8 mouse cellular contexts compared by ENCODE assay signal in genomic region chr1:52844354-52844753, GRCm38 (mm10). TPM values are rescaled to one million over a fixed set of nuclear protein-coding genes. Genes with fewer than 3 reads are reported as not detected.
DNase-seq lines count a peak whose midpoint lies in the region; ATAC-seq and TF ChIP-seq lines count a peak whose summit lies in the region.

No protein-coding gene starts in this region.

- no peak; the same call in 1 of the 2 replicates for ATAC-seq in heart, embryonic 12.5 days (ENCODE audit: insufficient number of reproducible peaks, low FRiP score)
- peak; percentile 58; the same call in 1 of the 2 replicates for ATAC-seq in hindbrain, embryonic 12.5 days (ENCODE audit: low FRiP score)
- peak; percentile 51 for ATAC-seq in midbrain, embryonic 11.5 days (ENCODE audit: low FRiP score)
- no peak for ATAC-seq in cerebellum, adult (ENCODE audit: insufficient number of reproducible peaks, low FRiP score, low TSS enrichment)

- WGBS in heart, embryonic 12.5 days, result 16% methylated on average over 3 of the region's 3 CpGs
- WGBS in hindbrain, embryonic 12.5 days, result 18% methylated on average over 3 of the region's 3 CpGs
- WGBS in midbrain, embryonic 11.5 days, result 21% methylated on average over 3 of the region's 3 CpGs

- peak overlapping the region; percentile 52 for H3K27ac ChIP-seq in heart, embryonic 12.5 days (ENCODE audit: poor library complexity, severe bottlenecking)
- H3K27ac ChIP-seq in bone marrow macrophage, adult 2 months (ENCODE audit: insufficient read depth, low read depth, low read length), result peak overlapping the region; percentile 54
- H3K27ac ChIP-seq in hindbrain, embryonic 12.5 days, result no peak overlapping the region
- no peak overlapping the region for H3K27ac ChIP-seq in midbrain, embryonic 11.5 days (ENCODE audit: low read depth, low read length)

- H3K27me3 ChIP-seq in heart, embryonic 12.5 days (replicated peaks), result no peaks in the 10 kb centered on the region
- no peaks in the 10 kb centered on the region for H3K27me3 ChIP-seq in hindbrain, embryonic 12.5 days
- no peaks in the 10 kb centered on the region for H3K27me3 ChIP-seq in midbrain, embryonic 11.5 days (ENCODE audit: control insufficient read depth, insufficient read depth, low read length)

- no peak for TF ChIP-seq CTCF in bone marrow macrophage, adult 2 months (IDR thresholded peaks at IDR 0.05; ENCODE audit: low read depth, low read length)

- H3K4me2 ChIP-seq in heart, embryonic 12.5 days, result peak overlapping the region; percentile 78
- peak overlapping the region; percentile 62 for H3K4me2 ChIP-seq in hindbrain, embryonic 12.5 days (replicated peaks)
- peak overlapping the region; percentile 62 for H3K4me2 ChIP-seq in midbrain, embryonic 11.5 days

- no peaks in the 10 kb centered on the region for H3K36me3 ChIP-seq in heart, embryonic 12.5 days
- no peaks in the 10 kb centered on the region for H3K36me3 ChIP-seq in hindbrain, embryonic 12.5 days
- H3K36me3 ChIP-seq in midbrain, embryonic 11.5 days (ENCODE audit: control insufficient read depth, insufficient read depth, low read length), result no peaks in the 10 kb centered on the region

- TF ChIP-seq POLR2A in bone marrow macrophage, adult 2 months (IDR thresholded peaks at IDR 0.05; ENCODE audit: borderline replicate concordance, low read depth, low read length), result no peak

- peak overlapping the region; percentile 68 for H3K4me3 ChIP-seq in heart, embryonic 12.5 days
- H3K4me3 ChIP-seq in bone marrow macrophage, adult 2 months (ENCODE audit: insufficient read depth, low read length), result peak overlapping the region; percentile 41
- H3K4me3 ChIP-seq in hindbrain, embryonic 12.5 days, result peak overlapping the region; percentile 53
- peak overlapping the region; percentile 54 for H3K4me3 ChIP-seq in midbrain, embryonic 11.5 days (ENCODE audit: low read depth, low read length)

- no peaks in the 10 kb centered on the region for H3K9me3 ChIP-seq in heart, embryonic 12.5 days (replicated peaks)
- no peaks in the 10 kb centered on the region for H3K9me3 ChIP-seq in hindbrain, embryonic 12.5 days (replicated peaks)
- H3K9me3 ChIP-seq in midbrain, embryonic 11.5 days (ENCODE audit: control insufficient read depth, low read length), result no peaks in the 10 kb centered on the region

- no peak overlapping the region for H3K9ac ChIP-seq in heart, embryonic 12.5 days
- peak overlapping the region; percentile 65; the same call in 1 of the 2 replicates for H3K9ac ChIP-seq in hindbrain, embryonic 12.5 days
- H3K9ac ChIP-seq in midbrain, embryonic 11.5 days (ENCODE audit: low read length), result no peak overlapping the region

- H3K4me1 ChIP-seq in heart, embryonic 12.5 days (replicated peaks), result peaks cover 19% of the 10 kb centered on the region
- H3K4me1 ChIP-seq in bone marrow macrophage, adult 2 months (ENCODE audit: control insufficient read depth, insufficient read depth, low read length), result peaks cover 26% of the 10 kb centered on the region
- peaks cover 13% of the 10 kb centered on the region for H3K4me1 ChIP-seq in hindbrain, embryonic 12.5 days
- H3K4me1 ChIP-seq in midbrain, embryonic 11.5 days (ENCODE audit: control insufficient read depth, insufficient read depth, low read length), result no peaks in the 10 kb centered on the region

- DNase-seq in heart, postnatal 4 days, result no peak
- DNase-seq in midbrain, embryonic 11.5 days (ENCODE audit: low spot score, missing footprints), result peak; percentile 85
- no peak for DNase-seq in adrenal gland, adult (ENCODE audit: inconsistent age in 2 of 2, low spot score in 1 of 2)
- no peak for DNase-seq in cerebellum, adult 11 months

RNA-seq across cellular contexts. Expression of gene Hibch, which starts 0.4 kb away (rescaled TPM):
- polyA plus RNA-seq in heart, embryonic 12.5 days (2016; fragmentation: Nextera tagmentation; extraction: Ambion mirVana), result 28.2 and 31.9 TPM in 2 replicates
- 10 to 100 TPM; 45.3 to 47.2 TPM for total RNA-seq in heart, postnatal 4 days (2021)
- polyA plus RNA-seq in bone marrow macrophage, adult 2 months (2012; ENCODE audit: insufficient read depth, insufficient read length, missing spikeins), result 14.3 and 16.0 TPM in 2 replicates
- polyA plus RNA-seq in hindbrain, embryonic 12.5 days (2016; fragmentation: Nextera tagmentation; extraction: Ambion mirVana), result 32.0 and 32.6 TPM in 2 replicates
- polyA plus RNA-seq in midbrain, embryonic 11.5 days (2014; fragmentation: Nextera tagmentation; extraction: Ambion mirVana), result 29.2 and 34.3 TPM in 2 replicates

RNA-seq across cellular contexts. Expression of gene Inpp1, which starts 26.9 kb away (rescaled TPM):
- 17.1 and 17.7 TPM in 2 replicates for polyA plus RNA-seq in heart, embryonic 12.5 days (2016; fragmentation: Nextera tagmentation; extraction: Ambion mirVana)
- 10 to 100 TPM; 20.5 to 22.3 TPM for total RNA-seq in heart, postnatal 4 days (2021)
- 11.6 and 12.0 TPM in 2 replicates for polyA plus RNA-seq in bone marrow macrophage, adult 2 months (2012; ENCODE audit: insufficient read depth, insufficient read length, missing spikeins)
- polyA plus RNA-seq in hindbrain, embryonic 12.5 days (2016; fragmentation: Nextera tagmentation; extraction: Ambion mirVana), result 15.7 and 21.0 TPM in 2 replicates
- 9.8 and 11.6 TPM in 2 replicates for polyA plus RNA-seq in midbrain, embryonic 11.5 days (2014; fragmentation: Nextera tagmentation; extraction: Ambion mirVana)

Comparison
In these comparisons a context has a peak if more than half of its experiments do, and no peak if none do; other contexts are left out.
1. ATAC-seq: peak in hindbrain, embryonic 12.5 days (single experiment) and midbrain, embryonic 11.5 days (single experiment); none in heart, embryonic 12.5 days (single experiment) and cerebellum, adult (single experiment).
2. H3K27ac ChIP-seq: peak in heart, embryonic 12.5 days (single experiment) and bone marrow macrophage, adult 2 months (single experiment); none in hindbrain, embryonic 12.5 days (single experiment) and midbrain, embryonic 11.5 days (single experiment).
3. Peak in every context shown above with its lines, with median percentiles within 50 percentile points of each other: H3K4me2 ChIP-seq and H3K4me3 ChIP-seq.